Mouse (Mus musculus) limb, embryonic 14.5 days (tissue): ENCODE measurements around the gene Lgals2. TPM values are rescaled to one million over a fixed set of nuclear protein-coding genes. Genes with fewer than 3 reads are reported as not detected.
A peak's percentile ranks its signal among the peaks of the same experiment; 100 is the strongest.

ENCODE experiments used
- ATAC-seq: fragments of 200-750 bp; cut with Nextera tagmentation; 2 replicates; pipeline ENCODE4 v1.8.0; 2017; ENCODE audit warnings: low read depth, moderate number of reproducible peaks, moderate TSS enrichment; ENCODE audit not compliant: low FRiP score
- DNase-seq: peaks from one replicate; pipeline ENCODE4 v3.0.0-alpha.2; 2015; ENCODE audit warnings: low spot score
- H3K27ac ChIP-seq: fragments of 300-500 bp; sonication (generic); replicated peaks from 2 replicates; pipeline ENCODE4 v1.5.1; 2014; ENCODE audit warnings: low read depth, mild to moderate bottlenecking, low read length, moderate library complexity, mixed read lengths
- H3K27me3 ChIP-seq: fragments of 300-500 bp; sonication (generic); 2 replicates; pipeline ENCODE4 v1.6.1; 2014; ENCODE audit warnings: low read length, mixed read lengths; ENCODE audit not compliant: control insufficient read depth, insufficient read depth
- H3K36me3 ChIP-seq: fragments of 300-500 bp; sonication (generic); 2 replicates; pipeline ENCODE4 v1.6.1; 2014; ENCODE audit warnings: mild to moderate bottlenecking, low read length, moderate library complexity, mixed read lengths; ENCODE audit not compliant: control insufficient read depth, insufficient read depth
- H3K4me1 ChIP-seq: fragments of 300-500 bp; sonication (generic); 2 replicates; pipeline ENCODE4 v1.6.1; 2014; ENCODE audit warnings: antibody characterized with exemption, low read length, mixed read lengths; ENCODE audit not compliant: control insufficient read depth, insufficient read depth
- H3K4me2 ChIP-seq: fragments of 300-500 bp; sonication (generic); replicated peaks from 2 replicates; pipeline ENCODE4 v1.6.1; 2014; ENCODE audit warnings: low read depth, mild to moderate bottlenecking, low read length, moderate library complexity; ENCODE audit not compliant: severe bottlenecking
- H3K4me3 ChIP-seq: fragments of 300-500 bp; sonication (generic); replicated peaks from 2 replicates; pipeline ENCODE4 v1.5.1; 2014; ENCODE audit warnings: low read length
- H3K9ac ChIP-seq: fragments of 300-500 bp; sonication (generic); 2 replicates; pipeline ENCODE4 v1.6.1; 2014; ENCODE audit warnings: mild to moderate bottlenecking, low read depth, low read length, moderate library complexity; ENCODE audit not compliant: severe bottlenecking
- H3K9me3 ChIP-seq: fragments of 300-500 bp; sonication (generic); 2 replicates; pipeline ENCODE4 v1.6.1; 2016; ENCODE audit warnings: low read length; ENCODE audit not compliant: control insufficient read depth
- POLR2A ChIP-seq: fragments of 200-500 bp; IDR thresholded peaks from 2 replicates; pipeline ENCODE4 v1.8.0; 2012; ENCODE audit warnings: inconsistent platforms, mild to moderate bottlenecking, moderate library complexity, borderline replicate concordance; ENCODE audit not compliant: insufficient read depth, insufficient read length; ENCODE audit errors: extremely low read depth
- WGBS: fragments of 180-500 bp; shearing (Covaris S2); extraction: QIAGEN DNeasy Blood & Tissue Kit; methylation state at CpG from one replicate; pipeline ENCODE4 v1.1.7; 2014; 5-methylcytosine and 5-hydroxymethylcytosine counted together
- polyA plus RNA-seq, 2 experiments: library from polyadenylated mRNA; depleted of rRNA in 1 of 2; stranded (reverse) in 1 of 2; unstranded in 1 of 2; fragments of >200 nt; fragmentation: Nextera tagmentation in 1 of 2; extraction: Ambion mirVana in 1 of 2; gene quantifications; 2 replicates each; pipeline versions ENCODE4 v1.2.1 to v1.2.3; 2012 to 2014

The Lgals2 gene
- polyA plus RNA-seq, 2 experiments, result 0.58 to 0.65 TPM

DNA sequence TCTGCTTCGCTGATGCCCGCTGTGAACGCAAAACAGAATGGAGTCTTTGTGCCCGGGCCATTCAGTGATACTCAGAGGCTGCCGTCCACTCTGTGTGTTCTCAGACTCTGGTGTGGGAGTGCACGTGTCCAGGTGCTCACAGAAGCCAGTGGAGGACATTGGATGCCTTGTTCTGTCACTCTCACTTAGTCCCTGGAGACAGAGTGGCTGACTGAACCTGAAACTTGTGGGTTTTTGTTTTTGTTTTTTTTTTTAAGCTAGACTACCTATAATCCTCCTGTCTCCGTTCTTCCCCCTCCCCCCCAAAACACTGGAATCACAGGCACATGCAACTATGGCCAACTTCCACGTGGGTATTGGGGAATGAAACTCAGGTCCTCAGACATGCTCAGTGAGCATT is 9.0 kb downstream of the Lgals2 start:
- H3K27ac ChIP-seq, result no peak overlapping the region
- H3K9me3 ChIP-seq, result no peaks in the 10 kb centered on the region
- WGBS, result 74% methylated on average over 8 of the region's 8 CpGs
- H3K27me3 ChIP-seq, result peaks cover 5% of the 10 kb centered on the region; the same call in 1 of the 2 replicates
- TF ChIP-seq POLR2A, result no peak
- H3K4me2 ChIP-seq, result no peak overlapping the region
- H3K9ac ChIP-seq, result no peak overlapping the region
- H3K4me1 ChIP-seq, result peaks cover 20% of the 10 kb centered on the region
- DNase-seq (no peak), ATAC-seq (no peak)
- H3K36me3 ChIP-seq, result peaks cover 4% of the 10 kb centered on the region; the same call in 1 of the 2 replicates
- no peak overlapping the region for H3K4me3 ChIP-seq

DNA sequence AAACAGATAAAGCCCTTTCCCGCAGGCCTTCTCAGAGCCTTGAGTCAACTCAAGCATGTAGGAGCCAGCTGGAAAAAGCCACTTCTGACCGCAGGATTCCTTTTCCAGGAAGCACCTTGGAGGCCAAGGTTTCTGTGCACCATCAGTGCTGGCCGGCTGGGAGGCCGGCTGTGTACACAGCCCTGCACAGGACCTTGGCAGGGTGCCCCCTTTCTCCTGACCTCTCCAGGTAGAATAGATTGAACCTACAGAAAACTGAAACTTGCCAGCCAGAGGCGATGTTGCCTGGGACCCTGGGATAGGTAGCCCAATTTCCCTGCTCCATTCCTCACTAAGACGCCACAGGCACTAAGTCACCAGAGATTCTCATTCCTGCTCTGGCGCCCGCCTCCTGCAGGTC is 9.5 kb downstream of the Lgals2 start:
- H3K27me3 ChIP-seq, result peaks cover 5% of the 10 kb centered on the region; the same call in 1 of the 2 replicates
- ATAC-seq, result no peak
- no peaks in the 10 kb centered on the region for H3K9me3 ChIP-seq
- WGBS, result 85% methylated on average over 8 of the region's 8 CpGs
- DNase-seq, result no peak
- no peak overlapping the region for H3K27ac ChIP-seq
- peaks cover 4% of the 10 kb centered on the region; the same call in 1 of the 2 replicates for H3K36me3 ChIP-seq
- peaks cover 22% of the 10 kb centered on the region for H3K4me1 ChIP-seq
- no peak overlapping the region for H3K9ac ChIP-seq
- no peak overlapping the region for H3K4me3 ChIP-seq
- TF ChIP-seq POLR2A, result no peak
- H3K4me2 ChIP-seq, result no peak overlapping the region

DNA sequence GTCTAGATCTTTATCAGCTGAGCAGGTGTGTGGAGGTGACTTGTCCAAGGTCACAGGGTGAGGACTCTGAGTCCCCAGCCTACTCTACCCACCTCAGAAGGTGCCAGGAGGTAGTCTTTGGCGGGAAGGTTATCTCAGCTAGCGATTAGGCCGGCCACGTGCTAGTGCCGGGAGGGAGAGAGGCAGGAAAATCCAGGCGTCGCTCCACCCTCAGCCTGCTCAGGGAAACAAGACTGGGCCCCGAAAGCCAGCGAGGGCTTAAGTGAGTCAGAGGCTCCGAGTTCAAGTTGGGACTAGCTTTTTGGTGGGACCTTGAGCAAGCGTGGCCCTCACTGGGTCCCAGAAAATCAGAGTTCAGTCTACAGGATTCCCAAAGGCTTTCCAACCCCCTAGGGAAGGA is 10.0 kb downstream of the Lgals2 start:
- DNase-seq, result no peak
- H3K36me3 ChIP-seq, result peaks cover 4% of the 10 kb centered on the region; the same call in 1 of the 2 replicates
- H3K27ac ChIP-seq, result no peak overlapping the region
- TF ChIP-seq POLR2A, result no peak
- no peaks in the 10 kb centered on the region for H3K9me3 ChIP-seq
- 77% methylated on average over 11 of the region's 11 CpGs for WGBS
- H3K4me3 ChIP-seq, result no peak overlapping the region
- H3K9ac ChIP-seq, result no peak overlapping the region
- ATAC-seq, result no peak
- H3K4me1 ChIP-seq, result peaks cover 27% of the 10 kb centered on the region
- H3K27me3 ChIP-seq, result peaks cover 5% of the 10 kb centered on the region; the same call in 1 of the 2 replicates
- peak overlapping the region; percentile 21; the same call in 1 of the 2 replicates for H3K4me2 ChIP-seq

DNA sequence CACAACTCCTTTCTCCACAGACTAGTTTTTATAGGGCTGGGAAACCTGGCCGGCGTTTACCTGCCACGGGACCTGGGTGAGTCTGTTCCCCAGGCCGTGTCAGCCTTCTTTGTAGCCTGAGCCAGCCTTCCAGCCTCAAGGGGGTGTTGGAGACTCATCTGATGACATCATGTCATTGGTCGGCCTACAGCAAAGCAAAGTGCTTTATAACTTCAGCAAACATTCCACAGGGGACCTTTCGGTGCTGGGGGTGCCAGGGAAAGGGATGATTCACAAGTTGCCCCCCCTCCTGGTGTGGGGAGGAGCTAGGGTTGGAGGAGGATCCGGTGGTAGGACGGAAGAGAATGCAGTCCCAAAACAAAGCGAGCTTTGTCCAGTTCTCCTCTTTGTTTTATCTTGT is 10.5 kb downstream of the Lgals2 start:
- 28% methylated on average over 9 of the region's 9 CpGs for WGBS
- no peaks in the 10 kb centered on the region for H3K9me3 ChIP-seq
- H3K27ac ChIP-seq, result no peak overlapping the region
- no peak overlapping the region for H3K9ac ChIP-seq
- DNase-seq (no peak), ATAC-seq (no peak)
- H3K4me3 ChIP-seq, result peak overlapping the region; percentile 2; the same call in 1 of the 2 replicates
- H3K27me3 ChIP-seq, result peaks cover 5% of the 10 kb centered on the region; the same call in 1 of the 2 replicates
- H3K4me2 ChIP-seq, result peak overlapping the region; percentile 88; the same call in 1 of the 2 replicates
- H3K4me1 ChIP-seq, result peaks cover 32% of the 10 kb centered on the region
- H3K36me3 ChIP-seq, result peaks cover 4% of the 10 kb centered on the region; the same call in 1 of the 2 replicates
- no peak for TF ChIP-seq POLR2A

DNA sequence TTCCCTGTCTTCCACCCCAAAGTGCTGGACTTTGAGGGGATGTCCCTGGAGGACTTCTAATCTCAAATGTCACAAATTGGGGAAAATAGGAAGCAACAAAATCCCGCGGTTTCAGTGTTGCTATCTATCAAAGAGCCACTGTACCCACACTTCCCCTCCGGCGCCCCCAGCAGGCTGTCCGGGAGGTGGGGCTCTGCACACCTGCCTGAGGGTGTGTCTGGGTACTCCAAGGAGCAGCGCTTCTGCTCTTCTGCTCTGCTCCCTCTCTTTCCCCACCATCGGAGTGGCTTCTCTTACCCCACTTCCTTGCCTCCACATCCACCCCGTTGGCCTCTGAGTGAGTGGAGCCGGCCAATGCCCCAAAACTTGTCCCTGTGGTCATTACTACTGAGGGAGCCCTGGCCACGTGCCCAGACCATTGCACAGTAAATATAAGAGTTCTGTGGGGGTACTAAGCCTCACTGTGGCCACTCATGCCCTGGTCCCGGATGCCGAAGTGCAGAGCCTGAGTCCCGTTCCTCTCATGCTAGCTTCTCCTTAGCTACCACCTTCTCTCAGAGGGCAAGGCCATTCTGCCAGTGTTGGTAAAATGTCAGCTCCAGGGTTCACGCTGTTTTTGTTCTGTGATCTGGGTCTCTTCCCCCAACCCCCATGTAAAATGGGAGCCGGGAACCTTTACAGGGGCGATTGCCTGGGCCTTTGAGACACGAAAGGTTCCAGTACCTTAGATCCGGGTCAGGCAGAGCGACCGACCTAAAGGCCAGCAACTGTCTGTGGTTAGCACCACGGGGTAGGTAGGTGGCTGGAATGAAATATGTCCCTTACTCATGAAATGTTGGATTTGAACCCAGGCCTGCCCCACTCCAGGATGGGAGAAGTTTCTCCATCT is 11.5 kb downstream of the Lgals2 start:
- peak overlapping the region; percentile 12; the same call in 1 of the 2 replicates for H3K9ac ChIP-seq

More for the DNA sequence above, 11.5 kb downstream of the Lgals2 start:
- peak overlapping the region; percentile 58 for H3K4me3 ChIP-seq
- peaks cover 5% of the 10 kb centered on the region; the same call in 1 of the 2 replicates for H3K27me3 ChIP-seq
- WGBS, result 37% methylated on average over 21 of the region's 21 CpGs
- DNase-seq (no peak), ATAC-seq (no peak)
- TF ChIP-seq POLR2A, result no peak
- H3K36me3 ChIP-seq, result peaks cover 4% of the 10 kb centered on the region; the same call in 1 of the 2 replicates
- H3K9me3 ChIP-seq, result no peaks in the 10 kb centered on the region
- H3K4me2 ChIP-seq, result peak overlapping the region; percentile 88
- H3K27ac ChIP-seq, result no peak overlapping the region
- H3K4me1 ChIP-seq, result peaks cover 38% of the 10 kb centered on the region
